Mouse (Mus musculus): ENCODE results near the gene Notch1. TPM values are rescaled to one million over a fixed set of nuclear protein-coding genes. Genes with fewer than 3 reads are reported as not detected.

Gene Notch1
- polyA plus RNA-seq (2011; ENCODE audit: insufficient read length, low read depth, missing spikeins), result 19.2 and 24.3 TPM in 2 replicates

GRCm38 (mm10) chr2:26516275-26516674, at the start of gene Notch1:
Gene Notch1 (minus strand): TSS chr2:26516663.
- Histone ChIP-seq H3K27ac (ENCODE audit: insufficient read depth, low read length) (no peak within 1 kb of the TSS), H3K4me1 (ENCODE audit: control insufficient read depth, insufficient read depth, low read length) (peaks cover 6% of the 10 kb centered on the region; the same call in 1 of the 2 replicates), H3K4me3 (ENCODE audit: insufficient read depth, low read length) (no peak within 1 kb of the TSS)
- no peak for TF ChIP-seq POLR2A (IDR thresholded peaks at IDR 0.05; ENCODE audit: low read depth, low read length)
- TF ChIP-seq CTCF (IDR thresholded peaks at IDR 0.05; ENCODE audit: borderline replicate concordance, insufficient read depth, low read length), result no peak

GRCm38 (mm10) chr2:26566221-26566620, 49.8 kb upstream of the Notch1 start:
- Histone ChIP-seq H3K27ac (ENCODE audit: insufficient read depth, low read length) (no peak overlapping the region), H3K4me3 (ENCODE audit: insufficient read depth, low read length) (no peak overlapping the region), H3K4me1 (ENCODE audit: control insufficient read depth, insufficient read depth, low read length) (no peaks in the 10 kb centered on the region)
- TF ChIP-seq CTCF (IDR thresholded peaks at IDR 0.05; ENCODE audit: borderline replicate concordance, insufficient read depth, low read length) (peak; percentile 75), POLR2A (IDR thresholded peaks at IDR 0.05; ENCODE audit: low read depth, low read length) (no peak)

GRCm38 (mm10) chr2:26561351-26562016, 45.0 kb upstream of the Notch1 start:
- peak; percentile 31; the same call in 1 of the 2 replicates for TF ChIP-seq CTCF (IDR thresholded peaks at IDR 0.05; ENCODE audit: borderline replicate concordance, insufficient read depth, low read length)
- TF ChIP-seq POLR2A (IDR thresholded peaks at IDR 0.05; ENCODE audit: low read depth, low read length), result no peak
- Histone ChIP-seq H3K4me1 (ENCODE audit: control insufficient read depth, insufficient read depth, low read length) (0 out of 2 replicates have a peak, but pooled peaks cover 2% of the 10 kb centered on the region), H3K4me3 (ENCODE audit: insufficient read depth, low read length) (no peak overlapping the region), H3K27ac (ENCODE audit: insufficient read depth, low read length) (no peak overlapping the region)

GRCm38 (mm10) chr2:26560506-26560905, 44.0 kb upstream of the Notch1 start:
- Histone ChIP-seq H3K27ac (ENCODE audit: insufficient read depth, low read length) (no peak overlapping the region), H3K4me1 (ENCODE audit: control insufficient read depth, insufficient read depth, low read length) (0 out of 2 replicates have a peak, but pooled peaks cover 10% of the 10 kb centered on the region), H3K4me3 (ENCODE audit: insufficient read depth, low read length) (no peak overlapping the region)
- TF ChIP-seq POLR2A (IDR thresholded peaks at IDR 0.05; ENCODE audit: low read depth, low read length) (no peak), CTCF (IDR thresholded peaks at IDR 0.05; ENCODE audit: borderline replicate concordance, insufficient read depth, low read length) (no peak)

- 0 out of 2 replicates have a peak, but pooled peaks cover 10% of the 10 kb centered on the region for H3K4me1 ChIP-seq (ENCODE audit: control insufficient read depth, insufficient read depth, low read length)
- H3K4me3 ChIP-seq (ENCODE audit: insufficient read depth, low read length), result no peak overlapping the region
- no peak overlapping the region for H3K27ac ChIP-seq (ENCODE audit: insufficient read depth, low read length)
- no peak for TF ChIP-seq POLR2A (IDR thresholded peaks at IDR 0.05; ENCODE audit: low read depth, low read length)
Observed at GRCm38 (mm10) chr2:26556535-26556993, 40.1 kb upstream of the Notch1 start.

GRCm38 (mm10) chr2:26555076-26555475, 38.6 kb upstream of the Notch1 start:
- TF ChIP-seq POLR2A (IDR thresholded peaks at IDR 0.05; ENCODE audit: low read depth, low read length), result no peak
- TF ChIP-seq CTCF (IDR thresholded peaks at IDR 0.05; ENCODE audit: borderline replicate concordance, insufficient read depth, low read length), result no peak
- no peak overlapping the region for H3K4me3 ChIP-seq (ENCODE audit: insufficient read depth, low read length)
- H3K27ac ChIP-seq (ENCODE audit: insufficient read depth, low read length), result no peak overlapping the region
- H3K4me1 ChIP-seq (ENCODE audit: control insufficient read depth, insufficient read depth, low read length), result 0 out of 2 replicates have a peak, but pooled peaks cover 10% of the 10 kb centered on the region

- H3K4me1 ChIP-seq (ENCODE audit: control insufficient read depth, insufficient read depth, low read length), result 0 out of 2 replicates have a peak, but pooled peaks cover 10% of the 10 kb centered on the region
- no peak overlapping the region for H3K27ac ChIP-seq (ENCODE audit: insufficient read depth, low read length)
Observed at GRCm38 (mm10) chr2:26553904-26554303, 37.4 kb upstream of the Notch1 start.

GRCm38 (mm10) chr2:26552066-26552465, 35.6 kb upstream of the Notch1 start:
- Histone ChIP-seq H3K4me1 (ENCODE audit: control insufficient read depth, insufficient read depth, low read length) (0 out of 2 replicates have a peak, but pooled peaks cover 10% of the 10 kb centered on the region), H3K27ac (ENCODE audit: insufficient read depth, low read length) (no peak overlapping the region), H3K4me3 (ENCODE audit: insufficient read depth, low read length) (no peak overlapping the region)
- TF ChIP-seq CTCF (IDR thresholded peaks at IDR 0.05; ENCODE audit: borderline replicate concordance, insufficient read depth, low read length) (no peak), POLR2A (IDR thresholded peaks at IDR 0.05; ENCODE audit: low read depth, low read length) (no peak)

More at GRCm38 (mm10) chr2:26553904-26554303, 37.4 kb upstream of the Notch1 start:
- H3K4me3 ChIP-seq (ENCODE audit: insufficient read depth, low read length), result no peak overlapping the region
- TF ChIP-seq POLR2A (IDR thresholded peaks at IDR 0.05; ENCODE audit: low read depth, low read length) (no peak), CTCF (IDR thresholded peaks at IDR 0.05; ENCODE audit: borderline replicate concordance, insufficient read depth, low read length) (no peak)

- TF ChIP-seq POLR2A (IDR thresholded peaks at IDR 0.05; ENCODE audit: low read depth, low read length), result no peak
- TF ChIP-seq CTCF (IDR thresholded peaks at IDR 0.05; ENCODE audit: borderline replicate concordance, insufficient read depth, low read length), result no peak
- no peak overlapping the region for H3K27ac ChIP-seq (ENCODE audit: insufficient read depth, low read length)
- H3K4me3 ChIP-seq (ENCODE audit: insufficient read depth, low read length), result no peak overlapping the region
- 0 out of 2 replicates have a peak, but pooled peaks cover 7% of the 10 kb centered on the region for H3K4me1 ChIP-seq (ENCODE audit: control insufficient read depth, insufficient read depth, low read length)
Observed at GRCm38 (mm10) chr2:26551446-26551845, 35.0 kb upstream of the Notch1 start.

GRCm38 (mm10) chr2:26550777-26551176, 34.3 kb upstream of the Notch1 start:
- no peak overlapping the region for H3K27ac ChIP-seq (ENCODE audit: insufficient read depth, low read length)
- no peak overlapping the region for H3K4me3 ChIP-seq (ENCODE audit: insufficient read depth, low read length)
- no peak for TF ChIP-seq POLR2A (IDR thresholded peaks at IDR 0.05; ENCODE audit: low read depth, low read length)
- TF ChIP-seq CTCF (IDR thresholded peaks at IDR 0.05; ENCODE audit: borderline replicate concordance, insufficient read depth, low read length), result no peak
- 0 out of 2 replicates have a peak, but pooled peaks cover 2% of the 10 kb centered on the region for H3K4me1 ChIP-seq (ENCODE audit: control insufficient read depth, insufficient read depth, low read length)
